Mouse (Mus musculus): ENCODE measurements at regions not wholly inside any gene's neighbourhood (a gene's known extent, or its start where the extent isn't known, plus 50 kb on each side); places are given as distances from the start of the nearest gene placed in this dataset.

DNA sequence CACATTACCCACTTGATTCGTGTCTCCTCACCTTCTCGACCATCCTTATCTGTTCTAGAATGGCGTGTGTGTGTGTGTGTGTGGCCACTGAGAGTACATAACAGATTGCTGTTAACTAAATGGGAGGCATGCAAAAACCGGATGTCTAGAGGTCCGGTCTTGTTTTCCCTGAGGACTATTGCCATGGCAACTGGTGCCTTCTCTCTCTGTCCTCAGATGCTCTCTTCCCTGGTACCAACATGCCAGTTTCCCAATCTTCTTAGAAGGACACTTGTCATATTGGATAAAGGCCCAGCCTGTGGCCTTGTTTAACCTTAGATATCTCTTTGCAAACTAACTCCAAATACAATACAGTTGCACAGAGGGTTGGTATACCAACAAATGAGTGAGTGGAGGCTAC, 125.9 kb downstream of the Irs2 start:
- Histone ChIP-seq H3K4me3 (no peak overlapping the region), H3K9ac (no peak overlapping the region), H3K36me3 (ENCODE audit: poor library complexity, severe bottlenecking) (no peaks in the 10 kb centered on the region), H3K9me3 (replicated peaks) (no peaks in the 10 kb centered on the region), H3K27me3 (0 out of 2 replicates have a peak, but pooled peaks cover 5% of the 10 kb centered on the region), H3K4me2 (no peak overlapping the region), H3K27ac (no peak overlapping the region), H3K4me1 (peaks cover 8% of the 10 kb centered on the region; the same call in 1 of the 2 replicates)
- WGBS: 76% methylated on average over 5 of the region's 5 CpGs
- ATAC-seq: no peak

DNA sequence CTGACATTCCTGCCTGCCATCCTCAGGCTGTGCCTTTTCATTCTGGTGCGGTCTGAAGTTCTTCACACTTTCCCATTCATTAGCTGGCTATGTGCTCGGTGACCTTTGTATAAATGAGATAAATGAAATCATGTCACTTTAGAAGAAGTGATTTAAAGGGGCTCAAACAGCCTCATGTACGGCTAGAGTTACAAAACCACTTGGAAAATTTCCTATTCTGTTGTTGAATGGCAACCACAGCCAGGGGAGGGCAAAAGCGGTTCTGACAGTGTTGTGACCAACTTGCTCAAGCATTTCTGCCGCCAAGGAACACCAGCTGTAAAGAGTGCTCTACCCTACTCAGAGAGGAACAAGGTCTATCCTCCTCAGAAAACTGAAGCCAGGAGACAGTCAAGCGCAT, 128.4 kb downstream of the Irs2 start:
- no peak overlapping the region for H3K4me2 ChIP-seq
- H3K4me3 ChIP-seq: no peak overlapping the region
- H3K36me3 ChIP-seq (ENCODE audit: poor library complexity, severe bottlenecking): no peaks in the 10 kb centered on the region
- no peak for ATAC-seq
- WGBS: 32% methylated on average over 6 of the region's 6 CpGs
- no peak overlapping the region for H3K9ac ChIP-seq
- no peaks in the 10 kb centered on the region for H3K9me3 ChIP-seq (replicated peaks)
- H3K27me3 ChIP-seq: 0 out of 2 replicates have a peak, but pooled peaks cover 5% of the 10 kb centered on the region
- H3K27ac ChIP-seq: no peak overlapping the region
- peaks cover 8% of the 10 kb centered on the region; the same call in 1 of the 2 replicates for H3K4me1 ChIP-seq

DNA sequence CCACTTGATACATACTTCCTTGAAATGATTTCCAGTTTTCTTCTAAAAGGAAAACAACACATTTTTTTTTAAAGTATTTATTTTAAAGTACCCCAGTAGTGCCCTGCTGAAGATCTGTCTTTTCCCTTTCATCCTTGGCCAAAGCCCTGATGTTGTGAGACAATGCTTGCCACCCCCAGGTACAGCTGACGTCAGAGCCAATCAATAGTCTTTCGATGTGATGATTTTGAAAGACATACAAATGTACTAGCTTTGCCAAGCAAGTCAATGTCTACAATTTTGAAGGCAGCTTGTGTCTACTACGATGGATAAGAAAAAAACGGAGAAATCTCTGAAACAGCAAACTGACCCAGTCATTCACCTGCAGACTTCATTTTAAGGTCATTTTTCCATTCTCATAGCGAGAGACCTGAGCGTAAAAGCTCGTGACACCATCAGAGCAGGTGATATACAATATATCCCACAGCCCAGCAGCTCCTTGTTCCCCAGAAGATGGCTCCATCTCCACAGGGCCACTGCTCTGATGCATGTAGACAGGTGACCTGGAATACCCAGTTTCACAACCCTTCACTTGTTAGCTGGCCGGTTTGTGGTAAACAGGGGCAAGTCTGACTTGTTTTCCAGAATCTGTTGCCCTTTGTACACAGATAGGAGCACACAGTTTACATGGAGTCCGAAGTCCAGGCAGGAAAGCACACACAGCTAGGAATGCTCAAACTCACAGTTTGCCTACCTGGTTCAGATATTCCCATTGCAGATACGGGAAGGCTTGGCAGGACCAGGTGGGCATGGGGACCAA, 129.0 kb downstream of the Irs2 start:
- Histone ChIP-seq H3K27me3 (0 out of 2 replicates have a peak, but pooled peaks cover 5% of the 10 kb centered on the region), H3K4me3 (no peak overlapping the region), H3K9ac (no peak overlapping the region), H3K9me3 (replicated peaks) (no peaks in the 10 kb centered on the region), H3K27ac (no peak overlapping the region), H3K36me3 (ENCODE audit: poor library complexity, severe bottlenecking) (no peaks in the 10 kb centered on the region), H3K4me2 (no peak overlapping the region), H3K4me1 (peaks cover 8% of the 10 kb centered on the region; the same call in 1 of the 2 replicates)
- ATAC-seq: no peak
- 86% methylated on average over 10 of the region's 10 CpGs for WGBS

DNA sequence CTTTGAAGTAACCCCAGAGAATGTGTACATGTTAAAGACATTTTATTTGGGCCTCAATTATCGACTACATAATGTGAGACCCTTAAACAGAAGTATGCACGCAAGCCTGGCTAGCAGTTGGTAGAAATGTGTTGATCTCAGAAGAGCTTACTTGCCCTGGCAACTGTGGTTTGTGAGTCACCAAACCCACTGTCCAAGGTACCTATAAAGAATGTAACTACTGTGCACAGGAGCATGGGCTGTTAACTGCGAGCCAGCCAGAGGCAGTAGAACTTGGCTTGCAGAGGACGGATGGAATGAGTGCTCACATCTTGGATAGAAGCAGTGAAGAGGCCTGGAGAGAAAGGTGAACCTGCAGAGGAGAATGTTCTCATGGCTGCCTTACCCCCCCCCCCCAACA, 129.9 kb downstream of the Irs2 start:
- no peak overlapping the region for H3K27ac ChIP-seq
- H3K9me3 ChIP-seq (replicated peaks): no peaks in the 10 kb centered on the region
- no peak overlapping the region for H3K9ac ChIP-seq
- no peak overlapping the region for H3K4me3 ChIP-seq
- no peak overlapping the region for H3K4me2 ChIP-seq
- peaks cover 8% of the 10 kb centered on the region; the same call in 1 of the 2 replicates for H3K4me1 ChIP-seq
- H3K27me3 ChIP-seq: 0 out of 2 replicates have a peak, but pooled peaks cover 5% of the 10 kb centered on the region
- ATAC-seq: no peak
- no peaks in the 10 kb centered on the region for H3K36me3 ChIP-seq (ENCODE audit: poor library complexity, severe bottlenecking)
- WGBS: 92% methylated on average over 4 of the region's 4 CpGs

DNA sequence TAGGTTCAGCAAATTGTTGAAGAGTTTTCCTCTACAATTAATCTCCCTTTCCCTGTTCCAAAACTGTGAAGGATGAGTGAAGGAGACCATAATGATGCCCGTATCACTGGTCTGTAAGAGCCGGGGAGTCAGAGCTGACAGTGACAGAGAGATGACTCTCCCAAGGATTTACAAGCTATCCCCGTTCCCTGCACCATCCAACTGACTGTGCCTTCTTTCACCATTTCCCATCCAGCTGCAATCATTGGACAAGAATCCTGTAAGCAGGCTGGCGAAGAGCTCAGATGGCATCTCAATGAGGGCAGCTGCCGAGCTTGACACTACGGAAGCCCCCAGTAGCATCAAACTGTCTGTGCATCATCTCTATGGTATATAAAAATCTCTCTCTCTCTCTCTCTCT, 133.1 kb downstream of the Irs2 start:
- 79% methylated on average over 6 of the region's 6 CpGs for WGBS

DNA sequence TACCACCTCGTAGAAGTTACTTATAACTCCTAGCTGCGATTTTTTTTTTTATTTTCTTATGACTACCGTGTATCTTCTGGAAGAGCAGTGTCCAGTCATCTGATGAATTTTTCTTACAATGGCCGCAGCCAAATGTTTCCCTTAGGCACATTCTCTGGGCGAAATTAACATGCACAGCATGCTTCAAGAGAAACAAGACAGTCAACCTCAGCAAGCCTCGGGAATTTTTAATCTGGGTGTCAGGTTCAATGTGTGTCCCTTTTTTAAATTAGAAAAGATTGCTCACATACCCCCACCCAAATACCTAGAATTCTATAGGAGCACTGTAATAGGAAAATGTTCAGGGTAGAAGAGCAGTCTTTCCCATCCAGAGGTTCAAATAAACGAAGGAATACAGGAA, 136.8 kb downstream of the Irs2 start:
- WGBS: 60% methylated on average over 7 of the region's 7 CpGs
- ATAC-seq: no peak
- no peak overlapping the region for H3K27ac ChIP-seq
- 0 out of 2 replicates have a peak, but pooled peaks cover 3% of the 10 kb centered on the region for H3K27me3 ChIP-seq
- no peak overlapping the region for H3K4me3 ChIP-seq
- no peaks in the 10 kb centered on the region for H3K36me3 ChIP-seq (ENCODE audit: poor library complexity, severe bottlenecking)
- H3K4me1 ChIP-seq: peaks cover 15% of the 10 kb centered on the region
- no peak overlapping the region for H3K9ac ChIP-seq
- H3K4me2 ChIP-seq: no peak overlapping the region
- no peaks in the 10 kb centered on the region for H3K9me3 ChIP-seq (replicated peaks)

More for the DNA sequence above, 133.1 kb downstream of the Irs2 start:
- Histone ChIP-seq H3K4me2 (no peak overlapping the region), H3K9ac (no peak overlapping the region), H3K4me3 (no peak overlapping the region), H3K9me3 (replicated peaks) (no peaks in the 10 kb centered on the region), H3K4me1 (peaks cover 21% of the 10 kb centered on the region), H3K27ac (no peak overlapping the region), H3K36me3 (ENCODE audit: poor library complexity, severe bottlenecking) (no peaks in the 10 kb centered on the region), H3K27me3 (no peaks in the 10 kb centered on the region)
- no peak for ATAC-seq

DNA sequence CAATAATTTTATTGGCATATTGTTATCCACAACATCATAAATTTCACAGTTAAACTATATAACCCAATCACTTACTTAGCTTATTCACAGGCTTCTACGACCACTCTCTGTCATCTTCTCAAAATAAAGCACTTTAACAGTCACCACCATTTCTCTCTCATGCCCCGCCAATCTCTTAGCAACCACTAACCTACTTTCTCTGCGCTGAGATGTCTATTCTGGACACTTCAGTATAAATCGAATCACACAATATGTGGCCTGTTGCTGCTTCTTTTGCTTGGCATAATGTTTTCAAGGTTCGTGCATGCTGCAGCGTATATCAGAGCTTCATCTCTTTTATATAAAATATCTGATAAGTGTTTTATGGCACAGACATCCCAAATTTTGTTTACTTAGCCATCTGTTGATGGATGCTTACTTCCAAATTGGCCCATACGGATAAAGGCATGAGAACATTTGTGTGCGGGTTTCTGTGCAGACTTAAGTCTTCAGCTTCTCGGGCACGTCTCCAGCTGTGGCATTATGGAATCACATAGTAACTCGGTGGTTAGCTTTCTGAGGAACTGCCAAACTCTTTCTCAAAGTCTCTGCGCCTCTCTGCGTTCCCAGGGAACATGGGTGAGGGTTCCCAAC, 137.7 kb downstream of the Irs2 start:
- Histone ChIP-seq H3K4me2 (no peak overlapping the region), H3K9ac (no peak overlapping the region), H3K4me1 (peaks cover 20% of the 10 kb centered on the region), H3K9me3 (replicated peaks) (no peaks in the 10 kb centered on the region), H3K27me3 (0 out of 2 replicates have a peak, but pooled peaks cover 3% of the 10 kb centered on the region), H3K4me3 (no peak overlapping the region), H3K27ac (no peak overlapping the region), H3K36me3 (ENCODE audit: poor library complexity, severe bottlenecking) (no peaks in the 10 kb centered on the region)
- 69% methylated on average over 13 of the region's 13 CpGs for WGBS
- peak; percentile 45; the same call in 1 of the 2 replicates for ATAC-seq

DNA sequence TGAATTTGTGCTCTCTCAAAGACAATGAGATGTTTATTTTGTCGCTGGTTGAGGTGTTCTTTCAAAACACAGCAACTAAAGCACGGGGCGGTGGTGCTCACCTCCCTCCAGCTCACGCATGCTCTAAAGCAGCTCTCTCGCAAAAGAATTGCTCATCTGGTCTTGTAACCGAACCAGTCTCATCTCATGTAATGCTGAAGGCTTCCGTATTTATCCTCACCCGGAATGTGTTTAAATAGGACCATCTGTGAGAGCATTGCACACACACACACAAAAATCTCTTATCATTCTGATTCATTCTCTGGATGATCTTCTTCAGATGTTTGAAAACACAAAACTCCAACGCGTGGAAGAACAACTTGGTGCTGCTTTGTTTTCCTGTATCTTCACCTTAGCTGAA, 138.4 kb downstream of the Irs2 start:
- Histone ChIP-seq H3K9ac (no peak overlapping the region), H3K27ac (no peak overlapping the region), H3K27me3 (0 out of 2 replicates have a peak, but pooled peaks cover 3% of the 10 kb centered on the region), H3K4me2 (no peak overlapping the region), H3K4me1 (peaks cover 24% of the 10 kb centered on the region), H3K9me3 (replicated peaks) (no peaks in the 10 kb centered on the region), H3K36me3 (ENCODE audit: poor library complexity, severe bottlenecking) (no peaks in the 10 kb centered on the region), H3K4me3 (no peak overlapping the region)
- no peak for ATAC-seq
- 89% methylated on average over 10 of the region's 10 CpGs for WGBS

DNA sequence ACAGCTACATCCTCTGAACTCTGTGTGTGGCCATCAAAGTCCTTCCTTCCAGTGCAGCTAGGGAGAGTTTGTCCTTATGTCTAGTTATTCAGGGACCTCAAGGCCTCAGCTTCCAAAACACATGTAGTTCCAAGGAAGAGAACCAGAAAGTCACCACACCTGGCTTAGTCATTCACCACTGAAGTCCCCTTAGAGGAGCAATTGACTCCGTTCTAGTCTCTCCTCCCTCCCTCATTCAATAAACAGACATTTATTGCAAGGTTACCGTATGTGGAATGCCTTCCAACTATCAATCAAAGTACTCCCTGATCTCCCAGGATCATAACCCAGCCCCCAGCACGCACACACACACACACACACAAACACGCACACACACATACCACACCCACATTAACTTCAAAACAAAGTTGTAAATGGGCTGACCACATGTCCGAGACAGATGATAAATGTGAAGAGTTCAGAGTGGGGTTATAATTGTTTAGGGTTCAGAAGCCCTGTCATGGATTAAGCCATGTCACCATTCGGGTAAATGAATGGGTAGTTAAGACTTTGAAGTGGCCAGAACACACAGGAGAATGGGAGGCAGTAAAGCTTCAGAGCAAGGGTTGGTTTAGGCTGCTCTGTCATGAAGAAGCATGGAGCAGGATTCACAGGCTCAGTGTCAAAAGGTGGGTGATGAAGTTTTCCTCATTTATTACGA, 141.4 kb downstream of the Irs2 start:
- H3K9me3 ChIP-seq (replicated peaks): no peaks in the 10 kb centered on the region
- H3K4me1 ChIP-seq: peaks cover 24% of the 10 kb centered on the region
- H3K4me2 ChIP-seq: no peak overlapping the region
- WGBS: 80% methylated on average over 7 of the region's 7 CpGs
- H3K27ac ChIP-seq: no peak overlapping the region
- no peak overlapping the region for H3K4me3 ChIP-seq
- no peaks in the 10 kb centered on the region for H3K36me3 ChIP-seq (ENCODE audit: poor library complexity, severe bottlenecking)
- no peak for ATAC-seq
- H3K9ac ChIP-seq: no peak overlapping the region
- 0 out of 2 replicates have a peak, but pooled peaks cover 3% of the 10 kb centered on the region for H3K27me3 ChIP-seq

DNA sequence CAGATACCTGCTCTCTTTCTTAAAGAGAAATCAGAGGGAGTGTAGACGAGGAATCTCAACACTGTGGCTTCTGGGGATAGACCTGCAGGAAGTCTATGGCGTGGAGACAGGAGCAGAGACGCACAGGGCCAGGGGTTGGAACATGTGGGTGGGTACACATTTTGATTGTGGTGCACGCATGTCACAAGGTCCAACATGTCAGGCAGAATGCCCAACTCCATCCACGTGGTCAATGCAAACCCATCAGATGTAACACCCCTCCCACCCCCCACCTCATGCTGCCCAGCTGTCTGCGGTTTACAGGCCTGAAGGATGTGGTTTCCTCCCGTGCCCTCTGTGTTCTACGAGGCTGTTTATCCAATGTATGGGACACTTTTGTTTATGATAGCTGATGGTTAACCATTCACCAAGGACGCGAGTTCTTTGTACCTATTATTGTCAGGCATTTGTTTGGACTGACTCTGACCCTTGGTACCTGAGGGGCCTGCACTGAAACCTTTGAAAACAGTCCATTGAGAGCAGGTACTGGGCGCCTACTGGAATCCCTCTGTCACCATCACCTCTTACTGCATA, 142.2 kb downstream of the Irs2 start:
- no peak overlapping the region for H3K4me3 ChIP-seq
- 82% methylated on average over 11 of the region's 11 CpGs for WGBS
- ATAC-seq: no peak

DNA sequence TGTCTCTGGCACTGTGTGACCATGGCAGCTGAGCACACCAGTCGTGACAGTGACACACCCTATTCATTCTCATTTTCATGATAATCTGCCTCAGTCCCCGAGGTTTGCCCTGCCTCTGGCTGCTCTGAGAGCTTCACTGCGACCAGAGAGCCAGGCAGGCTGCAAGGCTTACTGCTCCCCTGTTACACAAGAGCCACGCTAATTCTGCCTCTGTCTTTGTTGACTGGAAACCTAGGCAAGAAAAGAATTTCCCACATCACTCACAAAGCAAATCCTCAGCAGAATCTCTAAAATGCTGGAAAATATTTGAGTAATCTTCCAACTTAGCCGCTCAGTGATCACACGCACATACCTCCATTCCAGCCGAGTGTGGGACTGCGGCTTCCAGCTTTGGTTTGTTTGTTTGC, 142.8 kb downstream of the Irs2 start:
- Histone ChIP-seq H3K4me3 (no peak overlapping the region), H3K9me3 (replicated peaks) (no peaks in the 10 kb centered on the region), H3K36me3 (ENCODE audit: poor library complexity, severe bottlenecking) (no peaks in the 10 kb centered on the region), H3K4me1 (peaks cover 11% of the 10 kb centered on the region; the same call in 1 of the 2 replicates), H3K27me3 (0 out of 2 replicates have a peak, but pooled peaks cover 5% of the 10 kb centered on the region), H3K27ac (0 out of 2 replicates have a peak overlapping the region, but pooled peaks have one; percentile 4), H3K9ac (no peak overlapping the region), H3K4me2 (no peak overlapping the region)
- ATAC-seq: no peak
- WGBS: 39% methylated on average over 8 of the region's 8 CpGs

More for the DNA sequence above, 142.2 kb downstream of the Irs2 start:
- Histone ChIP-seq H3K4me2 (no peak overlapping the region), H3K36me3 (ENCODE audit: poor library complexity, severe bottlenecking) (no peaks in the 10 kb centered on the region), H3K4me1 (peaks cover 17% of the 10 kb centered on the region), H3K9me3 (replicated peaks) (no peaks in the 10 kb centered on the region), H3K27ac (no peak overlapping the region), H3K9ac (no peak overlapping the region), H3K27me3 (0 out of 2 replicates have a peak, but pooled peaks cover 5% of the 10 kb centered on the region)

All from forebrain, embryonic 13.5 days (tissue).